Mouse (Mus musculus) urinary bladder, adult 18-20 months (tissue): ENCODE results near the gene Hist1h4h.
A peak's percentile ranks its signal among the peaks of the same experiment; 100 is the strongest.
"Not testable (repeated sequence)": the region's sequence is repeated elsewhere in the genome, so short reads cannot be mapped to it uniquely, and the experiment has no call there.

Experiments used
- DNase-seq, 2 experiments: peaks; one replicate each; pipeline ENCODE4 v3.0.0; 2022; ENCODE audit warnings: low spot score in 2 of 2, mixed read lengths in 2 of 2

Hist1h4h gene

DNA sequence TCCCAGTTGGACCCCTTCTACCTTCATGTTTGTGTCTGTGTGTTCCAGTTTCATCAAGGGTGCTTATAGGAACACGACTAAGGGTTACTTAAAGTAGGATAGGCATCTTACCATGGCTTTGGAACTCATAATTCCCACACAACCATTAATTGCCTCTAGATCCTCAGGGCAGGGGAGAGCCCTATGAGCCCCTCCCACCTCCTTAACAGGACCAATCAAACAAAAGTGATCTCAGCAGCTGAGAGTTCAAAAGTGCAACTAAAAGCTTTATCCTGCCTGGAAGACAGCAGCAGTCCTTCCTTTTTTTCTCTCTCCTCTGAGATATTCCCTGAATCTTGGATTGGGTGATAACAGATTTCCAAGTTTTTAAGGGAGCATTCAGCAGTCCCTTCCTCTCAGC is 20.7 kb upstream of the Hist1h4h start:
- no peak for DNase-seq

DNA sequence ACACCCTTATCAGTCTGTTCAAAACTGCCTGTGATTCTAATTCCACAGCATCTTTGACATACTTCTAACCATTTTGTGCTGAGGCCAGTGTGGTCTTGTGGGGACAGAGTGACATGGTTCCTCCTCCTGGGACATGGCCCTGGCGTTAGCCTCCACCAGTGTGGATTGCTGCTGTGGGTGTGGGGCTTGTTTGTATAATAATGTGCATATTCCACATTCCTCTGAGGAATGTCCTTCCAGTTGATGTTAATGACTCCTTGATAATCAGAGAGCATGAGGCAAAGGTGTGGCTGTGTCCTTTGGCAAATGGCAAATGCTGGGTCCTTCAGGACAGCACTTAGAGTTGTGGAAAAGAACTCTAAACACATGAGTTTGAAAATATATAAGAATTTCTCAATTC is 17.3 kb upstream of the Hist1h4h start:
- DNase-seq, result no peak

DNA sequence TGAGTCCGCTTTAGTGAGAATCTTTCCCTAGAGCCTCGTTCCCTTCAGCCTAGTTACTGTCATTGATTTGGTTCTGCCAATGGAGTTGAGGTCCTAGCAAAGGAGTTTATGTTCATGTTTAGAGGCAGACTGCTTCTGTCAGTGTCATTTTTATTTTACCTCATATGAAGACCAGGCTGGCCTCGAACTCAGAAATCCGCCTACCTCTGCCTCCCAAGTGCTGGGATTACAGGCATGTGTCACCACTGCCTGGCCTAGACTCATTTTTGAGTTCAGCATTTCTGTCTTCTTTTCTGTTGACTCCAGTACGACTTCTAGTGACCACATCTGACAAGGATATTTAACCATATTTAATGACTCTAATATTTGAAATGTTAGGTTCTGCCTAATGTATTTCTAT is 15.6 kb upstream of the Hist1h4h start:
- no peak for DNase-seq

DNA sequence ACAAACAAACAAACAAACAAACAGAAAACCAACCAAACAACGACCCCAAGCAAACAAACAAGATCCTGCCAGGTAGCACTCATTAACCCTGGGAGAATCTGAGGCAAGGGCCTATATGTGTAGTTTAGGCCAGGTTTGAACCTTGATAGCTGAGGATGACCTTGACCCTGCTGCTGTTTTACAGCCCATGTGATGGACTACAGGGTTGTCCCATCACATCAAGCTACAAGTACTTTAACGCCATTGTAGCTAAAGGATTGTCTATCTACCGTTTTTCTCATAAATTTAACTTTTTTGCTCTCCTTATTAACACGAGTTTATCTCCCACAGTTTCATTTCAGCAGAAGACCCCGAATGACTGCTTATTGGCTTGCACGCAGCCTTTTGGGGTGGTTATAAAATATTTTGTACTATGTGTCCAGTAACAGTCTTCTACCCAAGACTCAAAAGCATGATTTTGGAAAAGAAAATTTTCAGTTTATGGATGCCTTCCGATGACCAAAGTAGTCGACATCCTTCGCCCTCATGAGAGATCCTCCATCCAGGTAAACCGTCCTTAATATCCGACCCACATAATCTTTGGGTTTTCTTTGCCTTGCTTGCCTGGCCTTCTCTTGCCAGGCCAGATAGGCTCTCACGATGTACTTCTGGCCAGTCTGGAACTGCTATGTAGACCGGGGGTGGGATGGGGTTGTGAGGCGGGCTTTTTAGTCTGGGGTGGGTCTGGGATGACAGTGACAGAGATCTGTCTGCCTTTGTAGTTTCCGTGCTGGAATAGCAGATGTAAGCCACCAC is 14.8 kb upstream of the Hist1h4h start:
- DNase-seq, result no peak

DNA sequence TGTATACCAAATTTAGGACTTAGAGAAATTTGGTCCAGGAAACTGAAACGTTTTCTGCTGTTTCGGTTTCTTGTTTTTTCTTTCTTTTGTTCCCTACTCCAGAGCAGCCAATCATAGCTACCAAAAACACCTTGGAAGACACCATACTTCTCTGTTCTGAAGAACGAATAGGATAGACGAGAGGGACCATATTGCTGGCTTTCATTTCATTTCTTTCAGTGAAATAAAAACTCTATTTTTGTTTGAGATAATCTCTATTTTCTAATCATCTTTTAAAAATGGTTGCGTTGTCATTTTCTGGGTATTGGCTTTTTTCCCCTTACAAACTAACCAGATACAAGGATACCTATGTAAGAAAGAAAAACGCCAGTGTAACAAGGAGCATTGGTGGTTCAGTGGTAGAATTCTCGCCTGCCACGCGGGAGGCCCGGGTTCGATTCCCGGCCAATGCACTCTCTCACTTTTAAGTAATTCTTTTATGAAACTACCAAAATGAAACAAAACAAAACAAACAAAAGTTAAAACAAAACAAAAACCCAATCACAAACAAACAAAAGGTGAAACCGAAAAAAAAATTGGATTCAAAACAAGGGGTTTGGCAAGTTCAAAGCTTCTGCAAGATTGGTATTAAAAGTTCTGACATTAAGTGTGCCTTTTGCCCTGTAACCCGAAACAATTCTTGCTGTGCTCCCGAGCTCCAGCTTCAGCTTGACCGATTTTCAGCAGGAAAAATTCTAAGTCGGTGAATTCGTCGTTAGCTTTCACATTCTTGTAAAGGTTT is 13.8 kb upstream of the Hist1h4h start:
- DNase-seq, result peak; percentile 60 to 62

DNA sequence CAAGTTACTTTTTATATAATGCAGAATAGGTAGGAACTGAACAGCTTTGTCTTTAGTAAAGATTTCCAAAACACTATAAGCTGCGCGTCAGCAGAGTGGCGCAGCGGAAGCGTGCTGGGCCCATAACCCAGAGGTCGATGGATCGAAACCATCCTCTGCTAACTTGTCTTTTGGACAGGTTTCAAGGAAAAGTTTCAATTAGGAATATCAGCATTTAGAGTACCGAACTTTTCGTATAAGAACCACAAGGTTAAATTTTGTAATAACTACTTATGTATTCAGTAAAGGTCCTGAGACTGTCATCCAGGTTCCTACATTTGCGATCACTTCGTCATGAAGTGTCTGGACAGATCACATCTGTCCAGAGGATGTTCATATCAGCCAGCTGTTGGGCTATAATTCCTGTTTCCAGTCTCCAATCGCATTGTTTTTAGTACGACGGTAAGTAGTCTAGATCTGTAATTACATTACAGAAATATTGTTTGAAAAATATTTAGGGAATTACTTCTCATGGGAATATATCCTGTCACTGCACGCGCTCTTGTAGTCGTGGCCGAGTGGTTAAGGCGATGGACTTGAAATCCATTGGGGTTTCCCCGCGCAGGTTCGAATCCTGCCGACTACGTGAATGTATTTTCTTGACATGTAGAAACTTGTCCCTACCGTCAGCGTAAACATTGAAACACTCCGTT is 13.1 kb upstream of the Hist1h4h start:
- peak; percentile 82 to 83 for DNase-seq

DNA sequence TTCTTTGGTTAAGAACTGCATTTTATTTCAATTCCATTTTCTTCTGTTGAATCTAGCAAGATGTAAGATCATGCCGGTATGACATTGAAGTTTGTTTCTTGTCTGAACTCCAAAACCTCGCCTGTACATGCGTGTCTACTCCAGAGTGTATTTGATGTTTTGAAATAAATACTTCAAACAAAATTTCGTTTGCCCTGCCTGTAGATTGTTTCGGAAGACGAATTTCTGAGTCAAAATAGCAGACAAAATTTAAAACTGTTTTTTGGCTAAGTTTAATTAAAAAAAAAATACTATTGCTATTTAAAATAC is 12.6 kb upstream of the Hist1h4h start:
- no peak for DNase-seq

DNA sequence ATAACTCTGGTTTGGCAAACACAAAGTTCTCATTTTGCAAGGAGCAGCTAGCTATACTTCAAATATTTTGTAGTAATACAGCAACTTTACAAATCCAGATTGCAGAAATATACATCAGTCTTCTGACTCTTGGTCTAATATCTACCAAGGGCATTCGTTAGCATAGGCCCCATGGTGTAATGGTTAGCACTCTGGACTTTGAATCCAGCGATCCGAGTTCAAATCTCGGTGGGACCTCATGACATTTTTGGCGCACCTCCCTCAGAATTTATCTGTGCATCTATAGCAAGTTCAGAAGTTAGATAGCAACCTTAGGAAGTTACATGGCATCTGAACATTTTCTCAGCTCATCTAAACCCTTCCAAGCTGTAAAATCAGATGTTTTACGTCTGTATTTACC is 12.0 kb upstream of the Hist1h4h start:
- DNase-seq, result peak in 1 of 2 experiments; percentile 65

DNA sequence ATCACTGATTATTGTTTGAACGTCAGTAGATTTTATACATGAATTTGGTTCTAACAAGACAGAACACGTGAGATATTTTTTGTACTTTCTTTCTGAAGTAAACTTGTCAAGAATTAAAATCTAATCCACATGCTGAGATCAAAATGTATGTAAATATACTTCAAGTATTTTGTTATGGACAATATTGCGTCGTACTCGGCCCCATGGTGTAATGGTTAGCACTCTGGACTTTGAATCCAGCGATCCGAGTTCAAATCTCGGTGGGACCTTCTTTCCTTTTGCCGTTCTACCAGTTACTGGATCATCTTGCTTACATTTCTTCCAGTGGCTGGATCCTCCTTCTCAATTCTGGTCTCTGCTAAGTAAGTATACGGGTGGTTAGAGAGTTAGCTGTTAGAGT is 11.4 kb upstream of the Hist1h4h start:
- peak; percentile 58 to 66 for DNase-seq

DNA sequence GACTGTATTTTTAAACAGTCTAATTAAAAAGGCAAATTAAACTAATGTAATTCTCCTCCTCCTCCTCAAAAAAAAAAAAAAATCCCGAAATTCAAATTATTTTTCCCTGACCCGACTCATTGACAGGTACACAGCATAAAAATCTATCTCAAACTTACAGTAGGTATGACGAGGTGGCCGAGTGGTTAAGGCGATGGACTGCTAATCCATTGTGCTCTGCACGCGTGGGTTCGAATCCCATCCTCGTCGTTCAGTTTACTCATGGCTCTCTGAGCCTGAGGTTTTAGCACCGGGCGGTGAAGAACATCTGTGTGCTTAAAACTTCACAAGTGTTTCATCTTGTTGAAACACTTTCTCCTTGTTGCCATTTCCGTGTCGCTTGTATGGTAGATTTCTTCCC is 9.1 kb upstream of the Hist1h4h start:
- DNase-seq, result peak; percentile 55 to 58

DNA sequence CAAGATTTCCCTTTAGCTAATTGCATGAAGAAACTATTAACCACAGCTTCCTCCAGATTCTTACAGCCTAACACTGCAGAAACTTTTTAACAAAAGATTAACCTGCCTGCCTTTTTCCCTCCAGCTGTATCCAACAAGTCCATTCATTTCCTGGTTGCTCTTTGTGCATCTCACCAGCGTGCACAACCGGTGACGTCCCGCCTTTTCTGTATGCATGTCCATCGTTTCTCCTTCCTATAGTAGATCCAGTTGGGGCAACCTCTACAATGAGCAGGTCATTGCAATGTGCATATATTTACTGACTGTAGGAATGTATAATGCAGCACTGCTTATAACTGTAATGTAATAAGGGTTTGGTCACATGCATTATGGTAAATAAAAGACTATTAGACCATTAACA is 6.9 kb upstream of the Hist1h4h start:
- DNase-seq, result no peak

DNA sequence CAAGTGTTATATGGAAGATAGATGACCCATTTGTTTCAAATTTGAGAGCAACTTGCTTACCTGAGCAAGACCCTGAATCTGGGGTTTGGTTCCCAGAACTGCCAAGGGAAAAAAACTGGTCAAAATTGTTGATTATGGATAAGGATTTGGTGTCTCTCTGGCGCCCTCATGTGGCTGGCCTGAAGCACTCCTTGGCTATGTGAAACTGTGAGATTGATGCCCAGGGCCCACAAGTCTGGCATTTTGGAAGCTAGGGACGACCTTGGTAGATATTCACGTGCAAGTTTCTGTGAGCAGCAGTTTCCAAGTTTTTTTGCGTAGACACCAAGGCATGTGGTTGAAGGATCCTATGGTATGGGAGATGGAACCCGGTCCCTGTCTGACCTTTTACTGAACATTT is 6.2 kb upstream of the Hist1h4h start:
- peak in 1 of 2 experiments; percentile 68 for DNase-seq

DNA sequence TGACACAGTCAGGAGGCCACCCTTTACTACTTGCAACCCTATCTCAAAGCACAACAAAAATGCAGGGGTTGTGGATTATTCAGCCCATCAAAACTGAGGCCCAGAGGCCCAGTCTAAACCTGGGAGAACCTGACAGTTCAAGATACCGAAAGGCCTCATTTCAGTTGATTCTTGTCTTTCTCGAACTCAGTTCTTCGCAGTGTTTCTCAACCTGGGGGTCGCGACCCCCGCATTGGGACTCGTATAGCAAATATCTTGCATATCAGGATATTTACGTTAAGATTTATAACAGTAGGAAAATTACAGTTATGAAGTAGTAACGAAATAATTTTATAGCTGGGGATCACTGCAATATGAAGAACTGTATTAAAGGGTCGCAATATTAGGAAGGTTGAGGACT is 4.9 kb upstream of the Hist1h4h start:
- no peak for DNase-seq

DNA sequence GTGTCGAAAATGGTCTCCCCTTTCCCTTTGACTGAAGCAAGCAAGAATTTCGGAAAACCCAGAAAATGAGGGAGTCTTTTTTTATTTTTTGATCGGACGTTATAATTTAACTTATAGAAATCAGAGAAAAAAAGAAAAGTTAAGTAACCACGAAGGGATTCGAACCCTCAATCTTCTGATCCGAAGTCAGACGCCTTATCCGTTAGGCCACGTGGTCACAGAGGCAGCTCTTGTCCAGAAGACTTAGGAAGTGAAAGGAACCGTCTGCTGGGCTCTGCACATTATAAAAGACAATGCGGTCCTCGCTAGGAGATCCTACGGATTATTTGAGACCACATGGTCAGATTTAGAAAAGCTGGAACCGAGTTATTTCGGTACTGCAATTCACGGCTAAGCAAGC is 4.5 kb upstream of the Hist1h4h start:
- DNase-seq, result peak; percentile 85 to 88

DNA sequence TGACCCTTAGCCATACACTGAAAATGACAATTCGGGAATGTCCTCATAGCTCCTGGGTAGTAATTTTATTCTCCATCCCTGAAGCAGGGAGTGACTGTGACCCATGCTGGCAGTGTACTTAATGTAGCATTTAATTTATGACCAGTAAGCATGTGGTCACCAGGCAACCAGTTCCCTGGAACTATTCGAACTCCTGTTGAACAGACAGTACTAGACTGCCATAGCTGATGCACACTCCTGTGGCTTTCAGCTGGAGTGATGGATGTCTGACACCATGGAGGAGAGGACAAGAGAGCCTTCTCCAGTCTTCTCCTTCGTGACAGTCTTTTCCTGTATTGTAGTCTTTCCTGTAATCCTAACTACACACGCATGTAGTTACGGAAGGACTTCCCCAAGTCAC is 1.8 kb upstream of the Hist1h4h start:
- DNase-seq, result no peak

DNA sequence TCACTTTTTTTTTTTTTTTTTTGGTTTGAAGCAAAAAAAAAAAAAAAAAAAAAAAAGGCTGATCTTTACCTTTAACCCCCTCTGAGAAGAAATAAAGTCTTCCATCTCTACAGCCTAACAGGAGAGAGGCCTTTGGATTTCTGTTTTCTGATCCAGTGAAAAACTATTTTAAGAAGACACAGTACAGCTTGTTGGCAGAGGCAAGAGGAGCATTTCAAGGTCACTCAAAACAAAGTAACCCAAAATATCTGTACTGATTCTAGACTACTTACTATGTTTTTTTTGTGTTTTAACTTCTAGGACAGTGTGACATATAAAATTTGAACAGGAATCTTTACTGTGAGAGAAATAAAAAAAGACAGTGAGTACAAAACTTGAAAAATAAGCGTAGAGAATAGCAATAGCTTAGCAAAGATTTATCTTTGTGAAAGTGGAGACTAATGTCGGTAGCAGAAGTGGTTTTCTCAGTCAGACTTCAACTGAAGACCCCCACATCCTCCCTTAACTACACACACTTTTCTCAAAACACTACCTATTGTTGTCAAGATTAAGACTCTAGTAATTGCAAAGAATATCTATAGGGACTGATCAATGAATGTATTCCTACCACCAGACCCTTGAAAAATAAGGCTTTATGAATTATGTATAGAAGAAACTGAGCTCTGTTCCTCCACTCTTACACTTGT is 1.2 kb upstream of the Hist1h4h start:
- no peak for DNase-seq

DNA sequence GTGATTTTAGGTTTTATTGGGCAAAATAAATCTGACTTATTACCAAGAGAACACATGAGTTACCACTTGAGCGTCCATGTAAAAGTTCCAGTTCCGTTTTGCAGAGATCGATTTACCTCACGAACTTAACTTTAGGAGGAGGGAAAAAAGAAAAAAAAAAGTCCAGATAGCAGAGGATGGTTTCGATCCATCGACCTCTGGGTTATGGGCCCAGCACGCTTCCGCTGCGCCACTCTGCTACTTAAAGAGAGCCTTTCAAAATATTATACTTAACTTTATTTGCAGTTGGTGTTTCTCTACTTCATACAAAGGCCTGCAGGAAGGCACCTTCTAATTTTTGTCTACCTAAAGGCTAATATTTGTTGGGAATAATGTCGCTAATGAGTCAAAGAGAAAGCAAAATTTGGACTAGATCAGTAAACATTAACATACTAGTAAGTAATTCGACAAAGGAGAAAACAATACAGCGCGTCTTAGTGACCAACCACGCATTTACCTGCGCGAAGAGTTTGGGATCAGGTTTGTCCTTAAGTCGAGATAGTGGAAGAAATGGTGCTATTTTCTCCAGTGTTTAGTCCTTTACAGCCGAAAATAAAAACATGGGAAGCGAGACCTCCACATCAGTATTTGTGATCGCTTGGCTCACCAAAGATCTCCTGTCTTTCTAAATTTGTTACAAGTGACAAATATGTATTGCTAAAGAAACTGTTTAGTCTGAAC is 509 bp upstream of the Hist1h4h start:
- peak in 1 of 2 experiments; percentile 57 for DNase-seq

DNA sequence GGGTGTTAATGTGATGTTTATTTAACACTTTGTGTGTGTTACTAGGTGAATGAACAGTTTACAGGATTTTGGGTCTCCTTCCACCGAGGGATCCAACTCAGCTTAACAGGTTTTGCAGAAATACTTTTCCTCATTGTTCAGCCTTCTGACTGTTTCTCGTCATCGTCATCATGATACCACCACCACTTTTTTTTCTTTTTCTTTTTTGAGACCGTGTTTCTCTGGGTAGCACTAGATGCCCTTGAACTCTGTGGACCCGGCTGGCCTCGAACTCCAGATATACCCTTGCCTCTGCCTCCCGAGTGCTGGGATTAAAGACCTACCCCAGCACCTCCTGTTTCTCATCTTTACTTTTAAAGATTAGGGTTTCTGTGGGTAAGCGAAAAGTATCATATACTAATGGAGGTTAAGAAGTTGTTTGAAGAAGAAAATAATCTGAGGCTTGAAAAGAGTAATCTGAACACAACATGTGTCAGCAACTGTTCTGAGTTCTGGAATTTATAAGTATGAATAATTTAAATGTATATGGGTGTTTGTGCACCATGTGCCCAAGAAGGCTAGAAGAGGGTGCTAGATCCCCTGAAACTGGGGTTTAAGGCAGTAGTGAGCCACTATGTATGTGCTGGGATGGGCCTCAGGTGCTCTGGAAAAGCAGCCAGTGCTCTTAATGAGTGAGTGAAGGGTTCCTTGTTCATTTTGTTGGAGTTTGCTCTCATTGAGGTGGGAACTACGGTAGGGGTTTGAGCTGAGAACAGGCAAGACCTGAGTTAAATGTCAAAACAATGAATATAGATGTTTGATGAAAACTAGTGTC is 1.6 kb downstream of the Hist1h4h start:
- no peak for DNase-seq

DNA sequence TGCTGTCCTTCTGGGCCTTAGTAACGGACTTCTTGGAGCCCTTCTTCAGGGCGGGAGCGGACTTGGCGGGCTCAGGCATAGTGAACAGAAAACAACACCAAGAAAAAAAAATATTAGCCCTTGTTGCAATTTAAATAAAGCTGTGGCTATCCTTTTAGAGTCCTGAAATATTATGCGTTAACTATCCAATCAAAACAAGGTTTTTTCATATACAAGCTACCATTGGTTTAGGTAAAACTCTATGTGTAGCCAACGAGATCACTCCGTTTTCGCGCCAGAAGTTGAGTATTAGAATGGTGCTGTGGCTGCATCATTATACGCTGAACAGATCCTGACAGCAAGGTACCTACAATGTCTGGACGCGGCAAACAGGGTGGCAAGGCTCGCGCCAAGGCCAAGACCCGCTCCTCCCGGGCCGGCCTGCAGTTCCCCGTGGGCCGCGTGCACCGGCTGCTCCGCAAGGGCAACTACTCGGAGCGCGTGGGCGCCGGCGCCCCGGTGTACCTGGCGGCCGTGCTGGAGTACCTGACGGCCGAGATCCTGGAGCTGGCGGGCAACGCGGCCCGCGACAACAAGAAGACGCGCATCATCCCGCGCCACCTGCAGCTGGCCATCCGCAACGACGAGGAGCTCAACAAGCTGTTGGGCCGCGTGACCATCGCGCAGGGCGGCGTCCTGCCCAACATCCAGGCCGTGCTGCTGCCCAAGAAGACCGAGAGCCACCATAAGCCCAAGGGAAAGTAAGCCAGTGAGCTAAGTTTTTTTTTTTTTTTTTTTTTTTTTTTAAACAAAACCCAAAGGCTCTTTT is 2.9 kb downstream of the Hist1h4h start, which contains the start of gene Hist1h2af:
Hist1h2af (plus strand) TSS at position 347 of the 808 bp plus-strand sequence.
- not testable (repeated sequence) for DNase-seq
